Mouse (Mus musculus) heart, postnatal 0 days (tissue): Measurements from ENCODE around the gene Myo16. TPM values are rescaled to one million over a fixed set of nuclear protein-coding genes. Genes with fewer than 3 reads are reported as not detected.

Source experiments
- ATAC-seq: fragments of 200-750 bp; cut with Nextera tagmentation; 2 replicates; pipeline ENCODE4 v1.8.0; 2017; ENCODE audit warnings: low read depth, moderate number of reproducible peaks, moderate library complexity; ENCODE audit not compliant: insufficient read depth
- DNase-seq: peaks from one replicate; pipeline ENCODE4 v3.0.0-alpha.2; 2016; ENCODE audit warnings: low spot score
- H3K27ac ChIP-seq: fragments of 300-500 bp; sonication (generic); 2 replicates; pipeline ENCODE4 v1.5.1; 2014; ENCODE audit warnings: low read depth, mild to moderate bottlenecking
- H3K27me3 ChIP-seq: fragments of 300-500 bp; sonication (generic); 2 replicates; pipeline ENCODE4 v1.6.1; 2014; ENCODE audit warnings: low read length, mixed read lengths; ENCODE audit not compliant: control insufficient read depth, insufficient read depth
- H3K36me3 ChIP-seq: fragments of 300-500 bp; sonication (generic); replicated peaks from 2 replicates; pipeline ENCODE4 v1.6.1; 2014; ENCODE audit warnings: low read length, mixed read lengths; ENCODE audit not compliant: control insufficient read depth, insufficient read depth
- H3K4me1 ChIP-seq: fragments of 300-500 bp; sonication (generic); 2 replicates; pipeline ENCODE4 v1.6.1; 2014; ENCODE audit warnings: antibody characterized with exemption; ENCODE audit not compliant: control insufficient read depth, insufficient read depth
- H3K4me2 ChIP-seq: fragments of 300-500 bp; sonication (generic); 2 replicates; pipeline ENCODE4 v1.6.1; 2014; ENCODE audit warnings: low read depth, mild to moderate bottlenecking, low read length, moderate library complexity
- H3K4me3 ChIP-seq: fragments of 300-500 bp; sonication (generic); 2 replicates; pipeline ENCODE4 v1.5.1; 2014; ENCODE audit warnings: low read depth, low read length
- H3K9ac ChIP-seq: fragments of 300-500 bp; sonication (generic); replicated peaks from 2 replicates; pipeline ENCODE4 v1.6.1; 2014; ENCODE audit warnings: low read depth, low read length, mixed read lengths
- H3K9me3 ChIP-seq: fragments of 300-500 bp; sonication (generic); replicated peaks from 2 replicates; pipeline ENCODE4 v1.6.1; 2016; ENCODE audit warnings: low read length; ENCODE audit not compliant: control insufficient read depth
- CTCF ChIP-seq: IDR thresholded peaks from 2 replicates; pipeline ENCODE4 v1.5.1; 2016; ENCODE audit warnings: antibody characterized with exemption, control low read depth, low read depth
- EP300 ChIP-seq: IDR thresholded peaks from 2 replicates; pipeline ENCODE4 v1.6.1; 2016; ENCODE audit warnings: antibody characterized with exemption, low read depth
- WGBS: fragments of 180-500 bp; shearing (Covaris S2); extraction: QIAGEN DNeasy Blood & Tissue Kit; methylation state at CpG from one replicate; pipeline ENCODE4 v1.1.7; 2014; 5-methylcytosine and 5-hydroxymethylcytosine counted together
- polyA plus RNA-seq: library from polyadenylated mRNA; unstranded; fragments of >200 nt; fragmentation: Nextera tagmentation; extraction: Ambion mirVana; gene quantifications from 2 replicates; pipeline ENCODE4 v1.2.1, GENCODE M21; 2015
- total RNA-seq: library from RNA; depleted of rRNA; stranded (reverse); fragments of >200 nt; gene quantifications from 2 replicates; pipeline ENCODE4 v1.2.3, GENCODE M21; 2014; ENCODE audit warnings: low replicate concordance

The Myo16 gene
- total and polyA plus RNA-seq, 2 experiments from 2014 or later = not detected

DNA sequence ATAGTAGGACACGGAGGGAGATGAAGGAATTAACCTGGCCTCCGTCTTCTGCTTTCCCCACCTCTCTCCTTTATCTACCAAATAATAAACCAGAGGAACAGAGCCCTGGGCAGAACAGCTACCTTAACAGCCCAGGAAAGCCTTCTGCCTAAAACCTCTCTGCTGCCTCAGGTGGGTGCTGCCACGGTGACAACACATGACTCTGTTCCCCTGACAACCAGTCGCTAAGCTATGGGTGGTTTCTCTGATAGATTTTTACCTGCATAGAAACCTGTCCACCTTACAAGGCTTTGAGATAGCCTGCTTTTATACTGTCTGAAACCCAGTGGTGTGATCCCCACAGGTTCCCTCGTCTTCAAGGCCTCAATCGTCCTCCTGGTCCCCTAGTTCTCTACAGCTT, 337.2 kb downstream of the Myo16 start:
- Histone ChIP-seq H3K27me3 (no peaks in the 10 kb centered on the region), H3K4me1 (no peaks in the 10 kb centered on the region), H3K9me3 (no peaks in the 10 kb centered on the region), H3K4me3 (no peak overlapping the region), H3K27ac (no peak overlapping the region), H3K4me2 (no peak overlapping the region), H3K36me3 (no peaks in the 10 kb centered on the region), H3K9ac (no peak overlapping the region)
- TF ChIP-seq CTCF (no peak), EP300 (no peak)
- 76% methylated on average over 6 of the region's 6 CpGs for WGBS
- no peak for ATAC-seq
- DNase-seq = no peak

DNA sequence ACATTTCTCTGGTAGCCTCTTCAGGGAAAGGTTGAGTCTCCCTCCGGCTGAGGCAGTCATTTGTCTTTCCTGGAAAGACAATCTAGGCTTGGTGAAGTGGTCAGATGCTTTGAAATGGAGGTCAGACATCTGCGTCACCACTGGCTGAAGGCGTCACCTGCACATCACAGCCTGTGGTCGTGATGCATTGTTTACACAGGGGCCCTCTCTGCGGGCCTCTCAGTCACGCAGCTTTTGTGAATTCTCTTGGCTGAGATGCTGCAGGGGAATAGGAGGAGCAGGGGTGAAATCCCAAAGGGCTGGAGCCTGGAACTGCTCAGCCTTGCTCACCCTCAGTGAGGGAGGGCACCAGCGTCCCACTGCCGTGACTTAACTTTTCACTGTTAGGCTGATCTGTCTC, 346.1 kb downstream of the Myo16 start:
- 36% methylated on average over 8 of the region's 8 CpGs for WGBS
- TF ChIP-seq CTCF = no peak
- no peak for TF ChIP-seq EP300
- Histone ChIP-seq H3K9me3 (peaks cover 7% of the 10 kb centered on the region; the same call in 1 of the 2 replicates), H3K4me3 (no peak overlapping the region), H3K9ac (no peak overlapping the region), H3K4me2 (no peak overlapping the region), H3K36me3 (no peaks in the 10 kb centered on the region), H3K4me1 (no peaks in the 10 kb centered on the region), H3K27ac (no peak overlapping the region), H3K27me3 (no peaks in the 10 kb centered on the region)
- DNase-seq = no peak
- no peak for ATAC-seq

DNA sequence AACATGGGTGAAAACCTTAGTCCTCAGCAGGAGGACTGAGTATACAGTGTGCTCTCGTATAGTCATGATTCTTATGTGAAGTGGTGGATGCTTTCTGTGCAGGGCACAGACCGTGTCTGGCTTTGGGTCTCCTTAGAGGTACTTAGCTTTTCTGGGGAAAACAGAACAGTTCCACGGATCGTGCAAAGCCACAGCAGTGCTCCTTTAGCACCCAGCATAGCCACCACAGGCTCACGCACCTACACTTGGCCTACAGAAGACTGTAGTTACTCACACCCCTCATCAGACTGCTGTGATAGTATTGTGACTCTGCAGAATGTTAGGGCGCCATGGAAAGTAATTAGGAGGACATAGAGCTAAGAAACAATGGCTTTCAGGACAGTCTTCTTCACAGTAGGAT, 346.8 kb downstream of the Myo16 start:
- Histone ChIP-seq H3K36me3 (no peaks in the 10 kb centered on the region), H3K4me1 (no peaks in the 10 kb centered on the region), H3K27ac (no peak overlapping the region), H3K27me3 (no peaks in the 10 kb centered on the region), H3K9me3 (peaks cover 7% of the 10 kb centered on the region; the same call in 1 of the 2 replicates), H3K4me2 (no peak overlapping the region), H3K4me3 (no peak overlapping the region), H3K9ac (no peak overlapping the region)
- DNase-seq = no peak
- 80% methylated on average over 6 of the region's 6 CpGs for WGBS
- TF ChIP-seq CTCF (no peak), EP300 (no peak)
- no peak for ATAC-seq

DNA sequence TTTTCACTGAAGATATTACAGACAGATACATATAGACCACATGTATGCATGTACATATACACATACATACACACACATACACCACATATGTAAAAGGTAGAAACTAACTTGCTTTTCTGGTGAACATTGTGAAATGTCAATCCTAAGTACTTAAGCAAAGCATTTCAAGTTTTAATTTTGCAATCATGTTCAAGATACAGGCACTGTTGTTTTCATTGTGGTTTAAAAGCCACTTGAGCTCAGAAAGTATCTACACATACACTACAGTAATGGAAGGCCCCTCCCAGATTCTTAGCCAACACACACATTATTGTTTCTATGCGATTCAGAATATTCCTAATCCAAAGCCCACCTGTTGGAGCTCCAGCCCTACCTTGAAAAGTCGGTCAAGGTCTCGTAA, 348.0 kb downstream of the Myo16 start:
- Histone ChIP-seq H3K27me3 (no peaks in the 10 kb centered on the region), H3K36me3 (no peaks in the 10 kb centered on the region), H3K9me3 (no peaks in the 10 kb centered on the region), H3K4me1 (no peaks in the 10 kb centered on the region), H3K27ac (no peak overlapping the region), H3K4me2 (no peak overlapping the region), H3K4me3 (no peak overlapping the region), H3K9ac (no peak overlapping the region)
- ATAC-seq = no peak
- WGBS = 86% methylated on average over 3 of the region's 3 CpGs
- TF ChIP-seq CTCF (no peak), EP300 (no peak)
- DNase-seq = no peak

DNA sequence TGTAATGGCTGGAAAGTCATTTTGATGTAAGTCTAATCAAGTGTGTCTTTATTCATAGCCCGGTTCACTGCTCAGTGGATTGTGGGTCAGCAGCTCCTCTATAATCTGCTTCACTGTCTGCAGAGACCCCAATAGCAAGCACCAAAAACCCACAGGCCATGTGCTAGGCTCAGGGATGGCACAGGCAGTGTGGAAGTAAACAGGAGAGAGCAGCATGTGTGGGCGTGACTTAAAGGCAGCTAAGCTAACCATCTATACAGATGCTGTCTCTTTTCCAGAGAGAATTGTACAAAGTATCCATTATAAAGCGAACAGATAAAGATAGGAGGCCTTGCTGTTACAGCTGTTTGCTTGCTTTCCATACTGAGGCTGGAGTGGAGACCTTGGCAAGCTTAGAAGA, 358.4 kb downstream of the Myo16 start:
- H3K27me3 ChIP-seq = no peaks in the 10 kb centered on the region
- WGBS = 79% methylated on average over 3 of the region's 3 CpGs
- no peak for TF ChIP-seq CTCF
- no peak for TF ChIP-seq EP300
- no peaks in the 10 kb centered on the region for H3K36me3 ChIP-seq
- H3K27ac ChIP-seq = no peak overlapping the region
- H3K9ac ChIP-seq = no peak overlapping the region
- H3K4me1 ChIP-seq = no peaks in the 10 kb centered on the region
- no peaks in the 10 kb centered on the region for H3K9me3 ChIP-seq
- H3K4me3 ChIP-seq = no peak overlapping the region
- H3K4me2 ChIP-seq = no peak overlapping the region
- ATAC-seq = no peak
- DNase-seq = no peak

DNA sequence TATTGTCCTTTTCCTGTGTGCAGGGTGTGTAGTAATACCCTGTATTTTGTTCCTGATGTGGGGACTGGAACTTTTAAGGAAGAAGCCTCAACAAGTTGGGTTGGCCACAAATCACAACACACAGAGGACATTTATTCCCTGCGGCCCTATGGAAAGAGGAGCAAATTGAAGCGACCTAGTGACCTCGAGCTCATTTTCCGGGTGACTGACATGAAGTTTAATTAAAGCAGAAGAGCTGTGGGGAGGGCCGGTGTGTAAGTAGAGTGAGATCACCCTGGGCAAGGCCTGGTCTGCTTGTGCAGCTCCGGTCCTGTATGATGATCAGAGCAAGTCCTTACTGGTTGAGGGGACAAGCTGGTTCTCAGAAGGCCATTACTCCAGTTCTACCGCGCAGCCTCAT, 363.7 kb downstream of the Myo16 start:
- H3K4me3 ChIP-seq = no peak overlapping the region
- H3K27me3 ChIP-seq = no peaks in the 10 kb centered on the region
- no peak for TF ChIP-seq EP300
- no peak for TF ChIP-seq CTCF
- H3K36me3 ChIP-seq = no peaks in the 10 kb centered on the region
- no peak overlapping the region for H3K4me2 ChIP-seq
- DNase-seq (no peak), ATAC-seq (no peak)
- no peaks in the 10 kb centered on the region for H3K9me3 ChIP-seq
- no peak overlapping the region for H3K9ac ChIP-seq
- no peak overlapping the region for H3K27ac ChIP-seq
- H3K4me1 ChIP-seq = no peaks in the 10 kb centered on the region
- 87% methylated on average over 8 of the region's 8 CpGs for WGBS
